Mouse (Mus musculus) neutrophil, adult 5-6 weeks (primary cell): ENCODE measurements at regions not wholly inside any gene's neighbourhood (a gene's known extent, or its start where the extent isn't known, plus 50 kb on each side); places are given as distances from the start of the nearest gene placed in this dataset.

ENCODE experiments used
- ATAC-seq: fragments of 151-379, 151-347 bp; 2 replicates; pipeline ENCODE4 v1.8.0; 2017; ENCODE audit warnings: mild to moderate bottlenecking, moderate TSS enrichment; ENCODE audit not compliant: insufficient number of reproducible peaks, poor library complexity, low FRiP score, severe bottlenecking; ENCODE audit errors: extremely low read depth

DNA sequence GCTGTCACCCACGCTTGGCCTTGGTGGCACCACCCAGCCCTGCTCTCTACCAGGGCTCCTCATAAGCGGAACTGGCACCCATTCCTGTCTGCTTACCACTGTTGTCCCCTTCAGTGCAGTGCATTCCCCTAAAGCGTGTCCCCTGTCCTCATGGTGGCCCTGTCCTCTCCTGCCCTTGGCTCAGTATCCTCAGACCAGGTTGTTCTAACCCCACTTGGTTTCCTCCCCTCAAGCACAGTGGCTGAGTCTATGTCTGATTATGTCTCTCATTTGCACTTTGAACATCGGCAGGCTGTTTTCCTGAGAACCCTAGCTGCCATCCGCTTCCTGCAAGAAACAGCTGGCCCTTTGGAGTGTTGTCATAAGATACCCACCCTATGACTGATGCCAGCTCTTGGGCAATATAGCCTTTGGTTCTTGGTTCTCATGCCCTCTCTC lies 130.5 kb downstream of the Ndufa10 start:
- no peak for ATAC-seq

DNA sequence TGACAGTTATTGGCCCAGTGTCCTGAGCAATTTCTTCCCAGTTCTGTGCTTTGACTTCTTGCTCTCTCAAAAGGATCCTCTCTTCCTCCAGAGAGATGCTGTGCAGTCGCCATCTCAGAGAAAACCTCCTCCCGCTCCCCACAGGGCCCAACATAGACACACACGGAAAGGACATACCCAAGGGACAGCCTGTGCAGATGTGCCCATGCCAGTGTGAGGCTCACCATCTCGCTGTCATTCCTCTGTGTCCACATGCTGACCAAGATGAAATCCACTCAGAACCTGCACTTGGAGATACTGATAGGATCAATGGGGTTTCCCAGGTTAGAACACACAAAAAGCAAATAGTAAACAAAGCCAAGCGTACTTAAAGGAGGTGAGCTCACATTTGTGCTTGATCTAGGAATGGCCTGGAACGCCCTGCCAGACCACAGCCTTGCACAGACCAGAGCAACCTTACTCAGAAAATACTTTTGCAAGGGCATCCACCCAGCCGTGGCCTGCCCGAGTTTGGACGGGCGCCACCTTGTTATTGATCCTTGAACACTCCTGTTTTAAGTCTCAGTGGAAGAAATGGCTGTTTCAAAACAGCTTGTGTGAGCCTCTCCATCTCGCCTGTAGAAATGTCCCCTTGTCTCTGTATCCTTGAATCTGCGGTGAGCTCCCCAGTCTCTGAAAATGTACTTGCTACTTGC lies 131.7 kb downstream of the Ndufa10 start:
- no peak for ATAC-seq

DNA sequence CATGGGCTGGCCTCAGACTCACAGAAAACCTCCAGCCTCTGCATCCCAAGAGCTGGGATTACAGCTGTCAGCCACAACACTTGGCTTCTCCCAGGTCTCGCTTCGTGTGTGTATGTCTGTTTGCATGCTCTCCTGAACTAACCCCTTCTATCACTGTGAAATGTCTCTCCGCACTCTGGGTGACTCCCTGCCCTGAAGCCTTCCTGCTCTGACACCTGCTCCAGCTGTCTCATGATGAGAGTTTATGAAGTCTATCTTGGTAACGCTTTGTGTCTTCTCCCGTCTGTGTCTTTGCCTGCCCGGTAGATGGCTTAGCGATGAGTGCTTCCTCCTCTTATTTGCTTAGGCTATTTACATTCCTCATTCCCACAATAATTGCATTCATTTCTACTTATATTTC lies 133.0 kb downstream of the Ndufa10 start:
- no peak for ATAC-seq

DNA sequence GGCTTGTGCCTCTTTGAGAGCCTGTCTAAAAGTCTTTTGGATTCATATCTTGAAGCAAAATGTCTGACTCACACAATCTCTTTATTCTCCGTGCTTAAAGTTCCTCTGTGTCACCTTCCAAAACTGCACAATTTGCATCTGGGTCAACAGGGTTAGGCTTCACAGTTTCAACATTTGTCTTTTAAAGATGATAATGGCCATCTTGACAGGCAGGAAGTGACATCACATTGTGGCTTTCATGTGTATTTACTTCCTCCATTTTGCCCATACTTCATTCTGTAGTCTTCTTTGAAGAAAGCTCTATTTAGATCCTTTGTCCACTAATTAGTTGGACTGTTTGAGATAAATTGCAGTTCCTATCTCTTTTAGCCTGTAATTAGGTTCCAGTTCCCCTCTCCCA lies 135.1 kb downstream of the Ndufa10 start:
- ATAC-seq: no peak

DNA sequence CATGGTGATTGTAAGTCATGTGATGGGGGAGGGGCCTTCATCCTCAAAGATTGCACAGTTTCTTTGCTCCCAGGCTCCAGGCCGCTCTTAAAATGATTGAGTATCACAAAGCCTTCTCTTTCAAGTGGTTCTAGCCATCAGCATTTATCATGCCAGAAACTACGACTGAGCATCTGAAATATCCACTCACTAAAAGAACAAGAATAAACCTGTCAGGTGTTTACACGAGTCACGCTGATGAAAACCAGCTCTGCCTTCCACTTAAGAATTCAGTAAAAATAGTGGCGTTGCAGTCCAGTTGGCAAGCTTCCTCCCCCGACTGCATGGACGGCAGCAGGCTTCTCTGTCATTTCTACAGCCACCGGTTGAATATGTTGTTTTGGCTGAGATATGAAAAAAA lies 136.2 kb downstream of the Ndufa10 start:
- no peak for ATAC-seq

DNA sequence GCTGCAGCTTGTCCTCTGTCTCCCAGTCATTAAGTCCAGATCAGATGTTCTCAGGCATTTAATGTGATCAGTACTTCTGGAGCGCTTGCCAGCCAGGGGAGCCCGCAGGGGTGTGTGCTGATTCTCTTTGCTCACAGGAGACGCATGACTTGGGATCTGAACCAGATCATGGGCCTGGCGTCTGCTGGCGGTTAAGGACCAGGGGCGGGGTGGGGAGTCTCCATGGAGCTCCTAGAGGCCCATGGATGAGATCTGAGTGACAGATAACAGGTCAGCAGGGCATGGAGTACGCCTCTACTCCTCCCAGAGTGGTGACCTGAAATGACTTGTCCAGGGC lies 136.7 kb upstream of the Hdac4 start:
- no peak for ATAC-seq

DNA sequence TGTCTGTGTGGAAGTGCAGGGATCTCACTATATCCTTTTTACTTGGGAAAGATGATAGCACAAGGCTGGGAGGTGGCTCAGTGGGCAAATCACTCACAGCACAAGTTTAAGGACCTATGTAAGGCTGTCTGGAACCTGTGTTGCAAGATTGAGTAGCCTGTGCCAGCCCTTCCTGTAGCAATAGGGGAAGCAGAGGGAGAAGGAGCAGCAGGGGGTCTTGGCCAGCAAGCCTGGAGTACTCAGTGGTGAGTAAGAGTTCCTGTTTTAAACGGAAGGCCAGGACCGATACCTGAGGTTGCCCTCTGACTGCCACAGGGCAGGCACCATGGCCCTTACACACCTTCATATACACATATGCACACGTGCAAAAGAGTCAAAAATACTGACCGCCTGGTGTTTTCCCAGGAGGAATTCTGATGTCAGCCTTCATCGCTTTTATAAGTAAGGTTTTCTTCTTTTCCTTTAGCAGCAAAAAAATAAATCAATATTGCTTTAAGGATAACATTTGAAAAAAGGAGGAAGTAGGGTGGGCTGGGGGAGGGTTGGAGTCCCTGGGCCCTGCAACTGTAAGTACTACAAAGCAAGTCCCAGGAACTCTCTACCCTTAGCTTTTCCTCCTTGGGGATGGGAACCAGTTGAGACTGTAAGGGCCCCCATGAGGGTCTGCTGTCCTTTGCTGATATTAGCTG lies 136.2 kb upstream of the Hdac4 start:
- ATAC-seq: peak; percentile 37; the same call in 1 of the 2 replicates

DNA sequence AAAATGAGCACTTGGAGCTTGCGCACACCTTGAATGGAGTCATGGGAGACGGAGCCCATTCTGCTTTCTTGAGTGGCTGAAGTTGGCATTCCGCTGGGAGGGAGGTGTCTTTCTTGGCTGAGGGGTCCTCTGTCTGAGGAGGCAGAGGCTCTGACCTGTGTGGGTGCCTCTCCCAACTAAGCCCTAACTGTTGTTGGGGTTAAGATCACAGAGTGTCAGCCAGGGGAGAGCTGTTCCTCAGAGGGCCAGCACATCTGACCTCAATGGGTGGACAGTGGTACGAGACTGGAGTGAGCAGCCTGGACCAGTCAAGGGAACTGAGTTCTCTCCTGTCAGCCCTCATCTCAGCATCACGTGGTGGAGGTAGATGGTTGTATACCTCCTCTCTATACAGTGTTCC lies 134.7 kb upstream of the Hdac4 start:
- ATAC-seq: no peak

DNA sequence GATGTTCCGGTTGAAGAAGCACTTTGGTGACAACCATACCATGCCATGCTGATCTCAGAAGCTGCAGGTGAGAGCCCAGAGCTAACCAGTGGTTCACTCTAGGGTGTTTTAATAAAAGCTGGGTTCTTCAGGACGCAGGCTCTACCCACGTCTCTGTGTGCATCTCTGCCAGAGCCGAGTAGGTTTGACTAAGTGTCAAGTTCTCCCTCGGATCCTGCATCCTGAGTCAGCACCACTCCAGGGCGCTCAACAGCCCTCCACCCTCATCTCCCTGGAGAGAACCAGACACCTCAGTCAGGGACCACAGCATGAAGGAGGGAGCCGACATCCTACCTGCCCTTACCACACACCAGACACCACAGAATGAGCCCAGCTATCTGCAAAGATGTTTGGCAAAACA lies 134.0 kb upstream of the Hdac4 start:
- ATAC-seq: no peak

DNA sequence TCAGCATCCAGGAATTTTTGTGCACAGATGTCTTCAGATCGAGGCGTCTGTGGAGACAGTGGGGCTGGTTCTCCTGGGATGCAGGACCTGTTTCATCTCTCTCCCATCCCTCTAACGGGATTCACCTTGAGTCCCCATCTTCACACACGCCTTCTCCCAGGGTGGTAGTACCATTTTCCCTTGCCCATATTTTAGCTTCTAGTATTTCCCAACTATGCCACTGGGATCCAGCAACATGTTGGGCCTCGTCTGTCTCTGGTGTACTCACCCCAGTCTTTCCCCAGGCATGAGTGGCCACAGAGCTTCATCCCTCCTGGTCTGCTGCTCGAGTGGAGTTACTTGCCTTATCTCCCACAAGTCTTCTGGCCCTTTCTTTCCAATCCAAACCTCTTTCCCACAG lies 131.6 kb upstream of the Hdac4 start:
- no peak for ATAC-seq

DNA sequence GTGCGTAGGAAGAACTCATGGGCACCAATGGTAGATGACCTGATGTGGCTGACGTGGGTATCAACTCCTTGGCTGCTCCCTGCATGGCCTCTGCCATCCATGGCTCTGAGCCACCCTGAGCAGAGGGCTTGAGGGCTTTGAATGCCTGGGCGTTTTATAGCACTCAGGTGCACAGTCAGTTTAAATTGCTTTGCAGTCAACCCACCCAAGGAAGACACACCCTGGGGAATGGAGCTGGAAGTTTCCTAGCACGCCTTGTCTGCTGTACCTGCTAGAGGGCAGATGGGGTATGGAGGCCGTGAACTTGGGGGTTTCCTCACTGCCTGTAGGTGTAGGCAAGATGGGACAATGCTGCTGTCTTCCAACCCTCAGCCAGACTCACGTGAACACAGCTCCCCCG lies 129.8 kb upstream of the Hdac4 start:
- ATAC-seq: no peak

DNA sequence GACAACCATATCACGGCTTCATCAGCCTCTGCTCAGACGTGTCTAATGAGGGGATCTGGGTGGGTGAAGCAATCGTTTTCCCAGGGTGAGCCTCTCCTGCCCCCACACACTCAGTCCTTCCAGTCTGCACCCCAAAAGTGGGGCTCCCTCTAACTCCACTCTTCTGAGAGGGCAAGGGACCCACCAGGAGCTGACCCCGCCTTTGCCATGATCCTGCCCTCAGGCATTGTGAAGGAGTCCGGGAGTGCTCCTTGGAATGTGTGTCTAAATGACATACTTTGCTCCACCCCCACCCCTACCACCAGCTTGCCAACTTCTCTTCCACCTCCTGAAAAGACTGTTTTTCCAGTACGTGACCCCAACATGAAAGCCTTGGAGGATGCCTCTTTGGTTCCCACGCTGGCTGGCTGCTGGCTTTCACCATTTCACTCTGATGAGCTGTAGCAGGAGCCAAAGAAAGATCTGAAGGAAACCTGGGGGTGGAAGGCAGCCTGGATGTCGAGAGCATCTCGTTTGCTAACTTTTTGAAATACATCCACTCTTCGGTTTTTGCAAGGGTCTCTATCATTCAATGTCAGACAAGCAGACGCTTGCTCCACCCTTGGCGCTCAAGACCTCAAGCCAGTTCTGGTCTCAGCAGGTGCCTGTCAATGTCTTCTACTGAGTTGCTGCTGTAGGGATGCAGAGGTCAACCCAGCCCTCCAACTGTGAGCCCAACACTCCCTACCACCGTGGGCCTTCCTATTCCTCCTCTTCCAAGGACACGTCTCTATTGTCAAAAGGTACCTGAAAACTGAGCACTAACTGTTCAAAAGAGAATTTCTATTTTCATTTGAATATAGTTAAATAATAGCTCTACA lies 128.8 kb upstream of the Hdac4 start:
- ATAC-seq: no peak

DNA sequence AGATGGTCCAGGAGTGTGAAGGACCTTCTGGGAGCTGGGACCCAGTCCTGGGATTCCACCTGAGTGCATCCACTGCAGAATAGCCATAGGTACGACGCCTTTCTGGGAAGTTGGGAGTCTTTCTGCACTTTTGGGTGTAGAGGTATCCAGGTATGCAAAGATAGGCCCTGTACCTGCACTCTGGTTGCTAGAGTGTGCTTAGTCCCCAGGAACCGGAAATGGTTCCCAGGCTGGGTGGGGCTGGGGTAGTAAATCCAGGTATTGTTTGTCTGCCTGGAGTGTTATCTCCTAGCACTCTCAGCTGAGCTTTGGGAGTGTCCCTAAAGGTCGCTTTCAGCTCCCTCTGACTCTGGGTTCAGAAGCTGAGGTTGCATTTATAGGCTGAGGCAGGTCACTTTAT lies 121.6 kb upstream of the Hdac4 start:
- ATAC-seq: no peak

DNA sequence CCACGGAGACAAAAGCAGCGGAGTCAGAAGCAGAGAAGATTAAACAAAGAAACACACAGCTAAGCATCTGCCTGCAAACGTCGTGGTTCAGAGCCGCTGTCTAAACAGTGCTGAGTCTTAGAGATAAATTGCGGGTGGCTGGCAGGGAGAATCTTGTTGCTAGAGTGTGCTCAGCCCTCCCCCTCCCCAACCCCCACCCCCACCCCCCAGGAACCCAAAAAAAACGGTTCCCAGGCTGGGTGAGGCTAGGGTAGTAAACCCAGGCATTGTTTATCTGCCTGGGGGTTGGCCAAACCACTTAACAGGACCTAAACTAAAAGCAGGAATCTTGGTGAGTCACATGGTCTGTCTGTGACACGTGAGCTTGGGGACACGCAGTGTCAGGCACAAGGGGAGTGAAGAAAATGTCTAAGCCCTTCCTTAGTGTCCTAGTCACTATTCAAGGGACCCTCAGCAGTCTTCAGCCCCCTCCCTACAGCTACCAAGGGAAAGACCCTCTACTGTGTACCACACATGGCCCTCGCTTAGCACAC lies 120.8 kb upstream of the Hdac4 start:
- ATAC-seq: no peak

DNA sequence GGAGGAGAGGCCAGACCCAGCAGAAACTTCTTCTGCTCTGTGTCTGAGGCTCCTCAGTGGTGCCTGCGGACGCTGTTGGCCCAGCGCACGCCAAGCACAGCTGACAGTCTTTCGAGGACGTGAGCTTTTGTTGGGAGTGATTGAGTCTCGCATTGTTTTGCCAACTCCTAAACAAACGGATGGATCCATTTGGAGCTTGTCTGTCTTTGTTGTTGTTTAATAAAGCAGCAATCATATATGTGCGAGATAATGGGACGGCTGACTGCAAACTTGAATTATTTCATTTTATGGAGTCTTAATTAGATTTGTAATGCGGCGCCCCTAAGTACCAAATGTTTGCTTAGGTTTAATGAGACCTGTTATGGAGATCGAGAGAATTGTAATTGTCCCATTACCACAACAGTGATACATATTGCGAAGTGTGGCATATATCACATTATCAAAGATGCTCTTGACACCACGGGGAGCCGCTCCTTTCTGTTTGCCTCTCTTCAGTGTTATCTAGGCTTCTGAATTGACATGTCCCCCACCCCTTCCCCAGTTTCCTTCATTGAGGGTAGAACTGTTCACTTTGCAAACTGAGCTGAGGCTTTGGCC lies 117.6 kb upstream of the Hdac4 start:
- no peak for ATAC-seq

DNA sequence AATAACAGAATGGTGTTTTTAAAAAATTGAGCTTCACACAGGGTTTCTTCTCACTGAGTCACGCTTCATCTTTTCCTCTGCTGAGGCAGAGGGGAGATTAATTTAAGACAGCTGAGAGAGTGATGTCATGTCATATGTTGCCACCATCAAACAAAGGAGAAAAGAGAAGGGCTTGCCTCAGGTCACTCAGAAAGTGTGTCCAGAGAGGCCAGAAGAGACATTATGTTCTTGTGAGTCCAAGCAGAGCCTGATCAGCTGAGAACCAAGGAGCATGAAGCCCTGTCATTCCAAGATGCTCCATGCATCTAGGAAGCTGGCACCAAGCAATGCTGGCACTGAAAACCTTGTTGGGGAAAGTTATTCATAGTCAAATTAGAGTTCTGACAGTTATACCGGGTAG lies 114.4 kb upstream of the Hdac4 start:
- no peak for ATAC-seq

DNA sequence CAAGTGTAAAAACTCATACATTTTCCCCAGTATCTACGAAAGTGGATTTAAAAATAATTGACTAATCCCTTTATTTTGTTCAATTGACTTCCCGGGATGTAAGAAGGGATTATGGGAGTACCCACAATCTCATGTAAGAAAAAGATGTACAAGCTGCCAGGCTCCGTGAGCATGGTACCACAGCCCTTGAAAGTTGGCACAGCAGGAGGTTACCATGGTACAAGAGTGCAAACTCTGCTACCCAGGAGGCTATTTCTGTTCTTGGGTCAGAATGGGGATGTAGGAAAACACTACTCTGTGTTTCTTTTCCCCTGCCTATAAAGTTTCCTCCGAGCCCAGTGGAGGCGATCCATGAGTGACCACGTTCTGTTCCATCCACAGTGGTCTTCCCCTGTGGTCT lies 113.9 kb upstream of the Hdac4 start:
- no peak for ATAC-seq

DNA sequence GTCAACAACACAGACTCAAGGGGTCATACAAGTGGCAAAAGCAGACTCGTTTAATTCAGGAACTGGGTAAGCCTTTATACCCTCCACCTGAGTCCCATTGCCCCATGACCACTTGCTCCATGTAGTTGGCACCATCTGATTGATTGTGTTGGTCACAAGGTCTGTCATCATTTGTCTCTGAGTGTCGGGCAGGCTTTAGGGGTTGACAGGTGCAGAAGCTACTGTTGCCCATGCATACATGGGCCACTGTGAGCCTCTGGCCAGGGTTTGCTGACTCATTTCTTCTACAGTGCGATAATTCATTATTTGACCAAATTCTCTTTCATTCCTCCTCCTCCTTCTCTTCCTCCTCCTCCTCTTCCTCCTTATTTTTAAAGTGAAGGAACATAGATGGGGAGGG lies 113.0 kb upstream of the Hdac4 start:
- ATAC-seq: no peak

DNA sequence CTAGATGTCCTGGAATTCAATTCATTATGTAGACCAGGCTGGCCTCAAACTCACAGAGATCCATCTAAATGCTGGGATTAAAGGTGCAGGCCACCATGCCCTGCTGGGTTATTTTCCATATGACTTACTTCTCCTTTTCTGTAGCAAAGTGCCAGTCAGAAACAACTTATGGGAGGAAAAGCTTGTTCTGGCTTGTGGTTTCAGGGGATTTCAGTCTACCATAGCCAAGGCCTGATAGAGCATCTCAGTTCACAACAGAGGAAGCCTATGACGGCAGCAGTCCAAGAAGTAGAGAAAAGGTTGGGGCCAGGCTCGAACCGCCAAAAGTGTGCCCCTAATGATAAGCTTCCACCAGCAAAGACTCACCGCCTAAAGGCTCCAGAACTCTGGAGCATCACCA lies 110.5 kb upstream of the Hdac4 start:
- ATAC-seq: no peak

DNA sequence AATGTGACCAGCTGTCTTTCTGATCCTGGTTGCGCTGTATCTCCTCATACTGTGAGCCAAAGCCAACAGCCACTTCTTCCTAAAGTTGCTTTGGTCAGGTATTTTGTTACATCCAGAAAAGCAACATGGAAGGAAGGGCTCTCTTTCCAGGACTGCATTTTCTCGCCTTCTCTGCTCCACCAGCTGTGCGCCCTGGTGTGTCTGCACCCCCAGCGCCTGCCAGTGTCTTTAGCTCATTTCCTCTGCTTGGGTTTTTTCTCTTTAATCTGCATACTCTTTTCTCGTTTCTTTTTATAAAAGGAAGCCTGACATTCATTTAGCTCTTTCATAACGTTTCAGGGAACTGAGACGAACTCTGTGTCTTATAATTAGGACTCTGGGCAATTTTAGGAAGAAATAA lies 103.5 kb upstream of the Hdac4 start:
- ATAC-seq: no peak
